Mouse (Mus musculus) megakaryocyte, embryonic 14.5 days (primary cell): Measurements from ENCODE around the gene Dnajb6.

ENCODE experiments used
- FLI1 ChIP-seq: IDR thresholded peaks from 2 replicates; pipeline ENCODE4 v1.6.1; 2012; ENCODE audit warnings: low read length, inconsistent platforms, mixed read lengths
- GATA1 ChIP-seq: IDR thresholded peaks from 3 replicates; pipeline ENCODE4 v1.6.1; 2012; ENCODE audit warnings: mixed read lengths, low read length, inconsistent platforms, borderline replicate concordance

GRCm38 (mm10) chr5:29845038-29845437 is 109.5 kb downstream of the Dnajb6 start:
- no peak for TF ChIP-seq FLI1
- no peak for TF ChIP-seq GATA1
